Mouse (Mus musculus) liver, postnatal 0 days (tissue): ENCODE data around the gene Plcb3.

Source experiments
- CTCF ChIP-seq: sonication (generic); IDR thresholded peaks from 2 replicates; pipeline ENCODE4 v1.5.1; 2016; ENCODE audit warnings: antibody characterized with exemption, low read depth
- EP300 ChIP-seq: IDR thresholded peaks from 2 replicates; pipeline ENCODE4 v1.6.1; 2016; ENCODE audit warnings: antibody characterized with exemption, low read depth, mild to moderate bottlenecking

- TF ChIP-seq CTCF (no peak), EP300 (no peak)
Measured at GRCm38 (mm10) chr19:6905498-6906159, 70.6 kb downstream of the Plcb3 start.
